Mouse (Mus musculus) testis, adult 2 months (tissue): Measurements from ENCODE around the gene Ecel1.

Experiments
- CTCF ChIP-seq: fragments of 200-500 bp; IDR thresholded peaks from 2 replicates; pipeline ENCODE4 v1.5.1; 2012; ENCODE audit warnings: low read depth, mild to moderate bottlenecking, inconsistent platforms, low read length, moderate library complexity; ENCODE audit not compliant: control insufficient read depth, insufficient read depth, insufficient replicate concordance
- POLR2A ChIP-seq: fragments of 200-500 bp; IDR thresholded peaks from 2 replicates; pipeline ENCODE4 v1.6.1; 2012; ENCODE audit warnings: low read depth, mild to moderate bottlenecking, inconsistent platforms, low read length, moderate library complexity; ENCODE audit not compliant: control insufficient read depth

GRCm38 (mm10) chr1:87197296-87197695 is 41.0 kb upstream of the Ecel1 start:
- no peak for TF ChIP-seq POLR2A
- TF ChIP-seq CTCF = no peak
